Mouse (Mus musculus): ENCODE data around the gene Gfi1b.

Gfi1b gene

DNA sequence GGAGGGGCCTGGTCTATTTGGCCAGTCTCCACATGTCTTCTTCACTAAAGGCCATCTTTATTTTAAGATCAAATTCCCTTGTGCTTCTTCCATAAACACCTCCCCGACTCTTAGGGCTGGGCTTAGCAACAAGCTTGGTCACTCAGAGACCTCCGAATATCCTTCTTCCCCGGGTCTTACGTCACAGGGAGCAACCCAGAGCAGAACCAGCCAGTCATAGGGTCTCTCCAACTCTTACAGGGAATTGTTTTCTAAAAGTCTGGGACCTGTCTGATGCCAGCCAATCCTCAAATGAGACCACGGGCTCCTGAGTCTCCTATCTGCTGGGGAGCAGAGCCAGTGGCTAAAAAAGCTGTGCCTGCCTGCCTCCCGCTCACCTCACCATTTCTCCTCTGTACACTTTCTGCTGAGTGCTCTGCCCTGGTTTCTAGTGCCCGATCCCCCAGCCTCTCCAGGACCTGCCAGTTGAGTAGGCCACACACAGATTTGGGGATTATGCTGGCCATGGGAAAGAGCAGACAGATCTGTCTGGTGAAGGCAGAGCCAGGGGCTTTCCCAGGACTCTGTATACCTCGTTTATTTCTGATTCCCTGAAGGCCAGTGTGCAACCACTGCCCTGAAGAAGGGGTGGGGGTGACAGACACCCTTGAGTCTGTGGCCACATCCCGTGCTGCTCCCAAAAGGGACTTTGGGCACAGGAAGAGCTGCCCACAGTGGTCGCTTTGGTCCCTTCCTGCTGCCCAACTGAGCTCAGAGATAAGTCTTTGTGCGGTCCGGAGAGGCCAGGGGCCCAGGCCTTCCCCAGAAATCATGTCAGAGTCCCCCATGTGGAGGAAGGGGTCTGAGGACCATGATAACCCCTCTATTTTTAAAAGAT is 22.9 kb downstream of the Gfi1b start:
- in situ Hi-C loops (cut with MboI), result no loop called here

DNA sequence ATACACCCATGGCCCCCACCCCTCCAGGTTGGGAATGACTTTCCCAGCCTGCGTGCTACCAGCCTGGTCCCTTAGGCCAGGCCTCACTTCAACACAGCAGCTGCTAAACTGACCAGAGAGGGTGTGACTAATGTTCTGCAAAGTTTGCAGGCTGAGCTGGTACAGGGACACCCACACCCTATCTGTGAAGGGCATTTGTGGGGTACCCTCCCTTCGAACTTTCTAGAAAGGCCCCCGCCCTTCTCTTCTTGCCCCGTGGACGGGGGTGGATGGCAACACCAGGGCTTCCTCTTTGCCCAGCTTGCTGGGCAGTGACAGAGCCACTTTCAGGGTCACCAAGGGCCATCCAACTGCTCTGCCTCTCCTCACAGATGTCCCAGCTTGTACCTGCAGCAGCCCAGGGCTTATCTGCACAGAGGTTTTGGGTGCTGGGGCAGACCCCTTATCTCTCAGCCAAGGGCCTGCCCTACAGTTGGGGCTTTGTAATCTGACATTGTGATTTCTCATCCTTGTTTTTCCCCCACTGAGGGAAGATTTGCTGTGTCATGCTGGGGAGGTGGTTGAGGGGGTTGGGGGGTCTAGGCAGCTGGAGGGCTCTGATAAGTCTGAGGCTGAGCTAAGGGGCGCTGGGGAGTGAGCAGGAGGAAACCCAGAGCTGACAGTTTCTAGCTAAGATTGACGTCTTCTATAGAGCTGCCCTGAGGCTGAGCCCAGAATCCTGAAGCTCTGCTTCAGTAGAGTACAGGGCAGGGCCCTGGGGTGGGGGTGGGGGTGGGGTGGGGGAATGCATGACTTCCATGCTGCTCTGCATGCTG is 23.8 kb downstream of the Gfi1b start:
- in situ Hi-C loops (cut with MboI), result no loop called here

DNA sequence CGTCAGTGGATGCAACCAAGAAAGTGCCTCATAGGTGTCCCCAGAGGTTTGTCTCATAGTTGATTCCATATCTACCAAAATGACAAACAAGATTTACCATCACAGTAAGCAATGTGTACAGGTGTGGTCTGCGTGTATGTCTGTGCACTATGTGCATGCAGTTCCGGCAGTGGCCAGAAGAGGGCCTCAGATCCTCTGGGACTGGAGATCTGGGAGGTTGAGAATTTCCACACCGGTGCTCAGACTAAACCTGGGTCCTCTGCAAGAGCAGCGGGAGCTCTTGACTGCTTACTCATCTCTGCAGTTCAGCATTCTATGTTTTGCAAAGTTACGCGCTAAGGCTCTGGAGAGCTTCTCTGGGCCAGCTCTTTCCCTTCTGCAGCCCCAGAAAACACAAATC is 24.8 kb downstream of the Gfi1b start:
- in situ Hi-C loops (cut with MboI), result no loop called here

DNA sequence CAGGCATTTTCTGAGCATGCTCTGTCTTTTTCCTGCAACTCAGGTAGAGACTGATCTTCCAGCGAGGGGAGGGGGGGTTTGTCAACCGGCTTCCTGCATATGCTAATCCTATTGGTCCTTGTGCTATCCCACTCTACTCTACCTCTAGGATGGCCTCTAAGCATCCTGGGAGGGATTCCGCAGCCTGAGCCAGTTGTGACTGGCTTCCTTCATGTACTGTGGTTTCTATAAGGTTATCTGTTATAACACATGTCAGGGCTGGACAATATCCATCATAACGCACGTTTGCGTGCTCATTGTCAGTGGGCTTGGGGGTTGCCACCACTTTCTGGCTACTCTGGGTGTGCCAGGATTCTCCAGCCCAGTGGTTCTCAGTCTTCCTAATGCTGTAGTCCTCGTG is 25.8 kb downstream of the Gfi1b start:
- in situ Hi-C loops (cut with MboI), result no loop called here

DNA sequence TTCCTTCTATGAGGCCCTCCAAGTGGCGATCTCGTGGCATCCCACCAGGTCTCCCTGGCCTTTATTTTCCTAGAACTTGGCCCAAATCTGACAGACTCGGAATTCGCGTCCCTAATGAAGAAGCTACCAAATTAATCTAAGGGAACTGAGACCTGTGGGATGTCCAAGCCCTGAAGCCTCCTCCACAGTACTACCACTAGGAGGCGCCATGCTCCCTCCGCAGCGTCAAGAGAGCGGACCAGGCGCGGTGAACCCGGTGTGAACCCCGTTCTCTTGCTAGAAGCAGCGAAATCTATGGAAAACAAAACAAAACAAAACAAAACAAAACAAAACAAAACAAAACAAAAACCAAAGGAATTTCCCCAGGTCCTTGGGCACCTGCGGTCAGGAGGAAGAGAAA is 29.0 kb downstream of the Gfi1b start:
- in situ Hi-C loops (cut with MboI), result no loop called here

DNA sequence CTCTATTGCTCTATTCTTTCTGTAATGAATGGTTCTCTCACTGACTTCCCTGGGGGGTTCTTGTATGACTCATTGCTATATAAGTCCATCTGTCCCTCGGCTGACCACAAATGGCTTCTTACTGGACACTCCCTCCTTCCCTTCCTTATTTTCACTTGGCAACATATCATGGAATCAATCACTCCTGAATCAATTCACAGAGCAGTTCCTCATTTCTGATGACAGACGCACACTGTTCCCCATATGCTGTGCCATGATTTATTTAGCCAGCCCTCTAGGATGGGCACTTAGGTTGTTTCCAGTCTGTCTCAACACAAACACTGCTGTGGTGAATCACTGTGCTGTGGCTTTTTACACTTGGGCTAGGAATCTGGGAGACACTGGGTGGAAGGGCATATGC is 30.3 kb downstream of the Gfi1b start:
- in situ Hi-C loops (cut with MboI), result no loop called here

DNA sequence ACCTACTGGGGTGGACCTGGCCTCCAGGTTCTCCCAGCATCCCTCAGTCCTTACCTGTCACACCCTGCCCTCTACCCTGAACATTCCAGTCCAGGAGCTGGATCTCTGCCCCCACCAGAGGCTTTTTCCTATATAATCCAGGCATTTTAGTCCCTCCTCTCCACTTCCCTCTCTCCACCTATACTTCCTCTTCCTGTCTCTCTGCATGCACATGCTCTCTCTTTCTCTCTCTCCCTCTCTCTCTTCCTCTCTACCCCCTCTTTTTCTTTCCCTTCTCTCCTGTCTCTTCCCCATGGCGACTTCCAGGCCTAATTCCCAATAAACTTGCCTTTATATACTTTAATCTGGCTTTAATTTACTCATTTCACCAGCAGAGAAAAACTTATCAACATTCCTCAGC is 33.2 kb downstream of the Gfi1b start:
- in situ Hi-C loops (cut with MboI), result no loop called here

DNA sequence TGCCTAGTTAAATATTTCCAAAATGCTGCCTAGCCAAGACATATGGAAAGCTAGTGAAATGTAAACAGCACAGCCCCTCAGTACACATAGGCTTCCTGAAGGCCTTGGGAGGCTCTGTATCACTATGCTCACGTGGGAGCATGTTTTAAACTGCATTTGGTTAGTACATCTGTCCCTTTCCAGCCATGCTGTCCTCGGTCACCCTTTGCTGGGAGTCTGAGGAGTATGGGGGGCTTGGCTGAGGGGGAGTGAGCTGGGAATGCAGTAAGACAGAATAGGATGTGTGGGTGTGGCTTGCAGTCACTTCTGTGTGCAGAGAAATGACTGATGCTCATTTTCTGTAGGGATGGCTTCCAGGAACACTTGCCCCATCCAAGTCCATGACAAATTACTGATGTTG is 36.1 kb downstream of the Gfi1b start:
- in situ Hi-C loops (cut with MboI), result no loop called here

DNA sequence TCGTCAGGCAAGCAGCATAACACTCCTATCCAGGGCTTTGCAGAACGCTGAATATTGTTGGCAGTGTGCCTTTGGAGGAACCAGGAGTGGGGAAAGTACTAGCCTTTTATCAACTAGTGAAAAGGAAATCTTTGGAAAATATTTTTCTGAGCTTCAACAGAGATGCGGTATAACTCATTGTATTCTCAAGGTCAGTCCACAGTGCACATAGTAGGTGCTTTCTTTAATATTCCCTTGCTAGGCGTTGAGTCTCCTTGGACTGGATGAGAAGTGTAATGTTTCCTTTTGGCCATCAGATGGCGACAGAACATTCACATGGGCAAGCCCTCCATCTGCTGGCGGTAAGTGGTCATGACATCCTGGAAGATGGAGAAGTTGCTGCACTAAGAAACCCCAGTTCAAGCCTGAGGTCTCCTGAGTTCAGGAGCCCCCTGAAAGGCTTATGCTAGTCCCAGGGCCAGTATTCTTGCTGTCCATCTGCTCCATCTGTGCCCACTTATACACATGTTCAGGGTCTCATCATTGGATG is 36.7 kb downstream of the Gfi1b start:
- in situ Hi-C loops (cut with MboI), result no loop called here

DNA sequence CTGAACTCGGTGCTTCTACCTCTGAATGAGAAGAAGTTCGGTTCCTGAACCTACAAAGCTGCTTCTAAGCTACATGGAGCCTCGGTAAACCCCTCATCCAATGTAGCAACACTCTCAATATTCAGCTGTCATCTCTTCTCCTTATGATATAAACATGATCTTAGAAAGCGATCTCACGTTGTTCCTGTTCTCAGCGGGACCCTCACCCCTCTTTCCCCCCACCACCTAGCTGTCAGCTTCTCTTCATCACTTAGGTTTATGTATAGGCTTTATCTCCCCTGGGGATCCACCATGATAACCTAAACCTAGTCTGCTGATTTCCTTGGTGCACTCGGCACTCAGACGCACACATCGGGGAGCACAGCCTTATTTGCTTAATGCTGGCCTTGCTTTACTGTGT is 38.1 kb downstream of the Gfi1b start, which contains the start of gene Gtf3c5:
Gene Gtf3c5, minus strand, starts transcription at position 101 of the 400 bp plus-strand sequence.
- in situ Hi-C loops (cut with MboI), result no loop called here

DNA sequence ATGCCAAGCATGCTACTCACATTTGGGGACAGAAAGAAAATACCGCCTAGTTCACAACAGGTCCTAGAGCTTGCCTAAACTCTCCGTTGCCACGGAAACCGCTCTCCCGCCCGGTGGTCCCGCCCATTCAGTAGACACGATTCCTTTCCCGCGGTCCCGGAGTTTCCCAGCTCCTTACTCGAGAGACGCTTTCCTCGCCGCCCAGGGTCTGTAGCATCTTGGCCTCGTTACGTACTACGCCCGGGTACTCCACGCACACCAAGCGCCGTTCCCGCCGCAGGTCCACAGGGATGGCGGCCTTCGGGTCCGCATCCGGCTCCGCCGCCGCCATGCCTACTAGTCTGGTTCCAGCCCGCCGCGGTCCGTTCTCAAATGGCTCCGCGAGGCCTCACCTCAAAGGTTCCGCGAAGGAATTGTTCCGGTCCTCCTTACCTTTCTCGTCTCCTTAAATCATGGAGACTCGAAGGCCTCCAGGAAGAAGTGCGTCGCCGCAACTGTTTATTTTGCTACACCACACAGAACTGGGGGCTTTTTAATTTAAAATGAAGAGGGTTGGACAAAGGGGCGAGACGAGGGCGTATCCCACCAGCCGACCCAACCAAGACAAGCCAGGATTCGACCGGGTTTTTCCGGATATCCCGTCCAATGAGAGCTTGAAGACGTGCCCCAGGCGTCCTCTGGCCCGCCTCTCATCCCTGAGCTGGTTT is 39.0 kb downstream of the Gfi1b start:
- in situ Hi-C loops (cut with MboI), result no loop called here

DNA sequence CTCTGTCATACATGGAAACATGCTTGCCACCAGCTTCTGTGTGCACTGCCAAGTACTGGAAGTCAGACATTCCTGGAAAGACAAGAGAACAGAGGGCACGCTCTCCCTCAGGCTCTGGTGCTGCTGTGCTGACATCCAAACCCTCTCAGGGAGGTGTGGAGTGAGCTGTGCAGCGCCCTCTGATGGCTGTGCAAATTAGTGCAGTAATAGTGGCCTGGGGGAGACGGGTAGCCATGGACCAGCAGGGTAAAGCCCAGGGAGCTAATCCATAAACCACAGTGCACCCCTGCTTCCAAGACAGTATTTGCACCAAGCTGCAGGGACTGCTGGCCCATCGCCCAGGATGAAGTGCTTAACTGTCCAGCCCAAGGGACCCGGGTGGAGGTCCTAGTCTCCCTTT is 43.8 kb downstream of the Gfi1b start:
- in situ Hi-C loops (cut with MboI), result no loop called here

DNA sequence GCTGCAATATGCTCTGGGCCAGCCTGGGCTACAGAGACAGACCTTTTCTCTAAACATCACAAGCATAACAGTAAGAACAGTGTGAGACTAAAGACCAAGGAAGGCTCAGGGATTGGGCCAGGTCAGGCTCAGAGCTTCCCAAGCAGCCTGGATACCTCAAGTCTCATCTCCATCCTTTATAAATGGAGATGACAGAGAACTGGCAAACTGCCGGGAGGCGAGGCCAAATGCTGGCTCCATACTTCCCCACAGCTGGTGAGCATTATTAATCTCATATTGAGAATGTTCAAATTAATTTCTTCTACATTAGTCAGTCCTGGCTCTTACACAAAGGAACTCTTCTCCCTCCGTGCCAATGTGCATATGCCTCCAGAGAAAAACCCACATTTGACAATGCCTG is 45.0 kb downstream of the Gfi1b start:
- in situ Hi-C loops (cut with MboI), result no loop called here

DNA sequence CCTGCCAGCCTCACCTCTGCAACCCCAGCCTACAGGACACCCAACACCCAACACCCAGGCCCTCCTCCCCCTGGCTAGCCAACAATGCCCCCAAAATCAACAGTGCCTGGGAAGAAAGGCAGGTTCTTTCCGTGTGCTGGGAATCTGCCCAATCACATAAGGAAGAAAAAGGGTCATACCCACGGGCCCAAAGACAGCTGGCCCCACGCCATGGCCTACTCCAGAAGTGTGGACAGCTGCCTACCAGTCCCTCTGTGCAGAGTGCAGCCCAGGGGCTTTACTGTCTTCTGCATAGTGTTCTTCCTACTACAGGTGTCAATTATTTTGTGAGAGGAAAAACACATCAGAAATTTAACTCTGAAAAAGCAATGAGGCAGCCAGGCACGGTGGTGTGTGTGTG is 46.4 kb downstream of the Gfi1b start:
- in situ Hi-C loops (cut with MboI), result no loop called here

DNA sequence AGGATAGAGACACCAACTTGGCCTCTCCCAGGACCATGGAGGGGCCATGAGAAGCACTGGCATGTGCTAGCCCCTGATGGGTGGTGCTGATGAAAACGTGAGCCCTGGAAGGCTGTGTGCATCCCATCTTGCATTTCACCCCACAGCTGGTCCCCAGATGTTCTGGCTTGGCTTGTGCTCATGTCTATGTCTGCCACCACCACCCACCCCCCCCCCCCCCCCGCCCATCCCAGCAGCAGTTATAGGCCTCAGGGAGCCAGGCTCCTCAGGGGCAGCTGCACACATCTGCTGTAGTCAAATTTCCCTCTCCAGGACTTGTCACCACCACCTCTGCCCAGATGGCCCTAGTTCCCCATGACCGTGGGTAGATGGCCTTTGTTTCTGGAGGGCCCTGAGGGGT is 51.9 kb downstream of the Gfi1b start:
- in situ Hi-C loops (cut with MboI), result no loop called here

DNA sequence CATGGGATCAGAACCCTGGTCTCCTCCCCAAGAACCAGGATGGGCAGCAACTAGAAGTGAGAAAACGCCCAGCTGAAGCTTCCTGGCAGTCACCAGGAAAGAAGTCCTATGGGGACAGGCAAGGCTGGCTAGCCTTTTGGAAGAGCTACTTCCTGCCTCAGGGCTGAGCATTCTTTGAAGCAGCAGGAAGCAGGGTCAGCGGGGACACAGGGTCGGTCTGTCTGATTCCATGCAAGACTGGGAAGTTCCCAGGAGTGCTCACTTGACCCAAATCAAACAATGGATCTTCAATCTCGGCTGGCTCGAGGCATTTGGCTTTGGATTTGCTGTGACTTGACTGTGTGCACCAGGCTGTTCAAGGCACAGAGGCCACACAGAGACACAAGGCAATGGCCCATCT is 55.2 kb downstream of the Gfi1b start:
- in situ Hi-C loops (cut with MboI), result no loop called here

DNA sequence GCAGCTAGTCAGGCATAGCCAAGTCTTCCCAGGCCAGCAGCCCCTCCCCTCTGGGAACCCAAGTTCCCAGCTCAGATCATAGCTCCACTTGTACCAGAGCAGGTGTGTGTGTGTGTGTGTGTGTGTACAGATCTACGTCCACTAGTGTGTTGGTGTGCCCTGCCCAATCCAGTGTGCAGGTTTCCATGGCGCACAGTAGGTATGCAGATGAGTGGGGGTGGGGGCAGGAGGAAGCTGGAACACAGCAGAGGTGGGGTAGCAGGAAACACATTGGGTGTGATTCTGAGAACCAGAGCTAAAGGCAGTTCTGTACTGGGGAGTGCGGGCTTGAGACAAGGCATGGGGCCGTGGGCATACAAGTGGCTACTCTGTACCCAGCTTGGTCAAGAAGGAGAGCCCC is 57.4 kb downstream of the Gfi1b start:
- in situ Hi-C loops (cut with MboI), result no loop called here

DNA sequence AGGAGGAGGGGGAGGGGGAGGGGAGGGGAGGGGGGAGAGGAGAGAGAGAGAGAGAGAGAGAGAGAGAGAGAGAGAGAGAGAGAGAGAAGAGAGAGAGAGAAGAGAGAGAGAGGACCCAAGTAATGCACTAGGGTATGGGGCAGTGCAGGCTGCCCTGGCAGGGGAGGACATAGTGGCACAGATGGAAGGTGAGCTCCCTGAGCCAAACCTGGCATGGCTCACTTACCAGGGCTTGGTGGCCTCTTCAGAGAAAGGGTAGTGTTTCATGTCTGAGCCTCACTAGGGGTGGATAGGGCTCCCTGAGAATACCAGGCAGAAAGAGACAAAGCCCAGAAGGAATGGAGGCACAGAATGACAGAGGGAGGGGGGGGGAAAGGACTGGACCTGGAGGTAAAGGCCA is 58.0 kb downstream of the Gfi1b start:
- in situ Hi-C loops (cut with MboI), result no loop called here

DNA sequence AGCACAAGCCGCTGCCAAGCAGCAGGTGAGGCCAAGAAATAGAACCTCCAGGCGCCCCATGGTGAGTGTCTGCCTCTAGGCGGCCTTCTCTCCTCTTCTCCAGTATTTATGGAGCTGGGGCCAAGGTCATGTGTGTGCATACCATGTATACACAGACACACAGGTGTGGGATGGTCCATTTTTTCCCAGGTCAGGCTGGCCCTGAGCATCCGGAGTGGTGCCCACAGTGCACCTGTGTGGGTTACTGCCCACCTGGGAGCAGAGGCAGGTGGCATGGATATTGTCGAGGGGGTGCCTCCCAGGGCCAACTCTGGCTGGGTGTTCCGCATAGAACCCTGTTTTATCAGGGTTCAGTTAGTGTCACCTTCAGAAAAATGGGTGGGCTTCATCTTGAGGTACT is 58.5 kb downstream of the Gfi1b start, which contains the start of gene Cel:
Gene Cel, minus strand, starts transcription at position 101 of the 400 bp plus-strand sequence.
- in situ Hi-C loops (cut with MboI), result no loop called here
